Comparison of ENCODE assay signal across 13 mouse cellular contexts in genomic region chr1:173741656-173742055, GRCm38 (mm10). TPM values are rescaled to one million over a fixed set of nuclear protein-coding genes. Genes with fewer than 3 reads are reported as not detected.
A peak's percentile ranks its signal among the peaks of the same experiment; 100 is the strongest.
DNase-seq lines count a peak whose midpoint lies in the region; ATAC-seq and TF ChIP-seq lines count a peak whose summit lies in the region.
"Had no signal": no experiment of that assay in that cellular context is flagged by ENCODE, and none has a peak within 500 bp of the region (broad histone marks: within the 10 kb centered on the region; RNA-seq: fewer than 3 reads in every experiment).

Gene Ifi207, minus strand, starts transcription at chr1:173741747.

- peak within 1 kb of the TSS; percentile 67 for H3K4me3 ChIP-seq in gastrocnemius, adult 2 months
- H3K4me3 ChIP-seq in lung, adult 2 months (replicated peaks; ENCODE audit: extremely low read depth, low read depth, low read length): peak within 1 kb of the TSS; percentile 38
- no peak within 1 kb of the TSS for H3K4me3 ChIP-seq in left cerebral cortex, adult 2 months
- H3K4me3 ChIP-seq: forebrain, embryonic 12.5 days; intestine, embryonic 15.5 days had no signal

- TF ChIP-seq POLR2A in lung, adult 2 months (IDR thresholded peaks at IDR 0.05; ENCODE audit: borderline replicate concordance, extremely low read depth, low read depth, low read length): no peak

- no peaks in the 10 kb centered on the region for H3K4me1 ChIP-seq in lung, adult 2 months (ENCODE audit: control insufficient read depth, insufficient read depth, low read length)
- H3K4me1 ChIP-seq: forebrain, embryonic 12.5 days; intestine, embryonic 15.5 days had no signal

- peak; percentile 35 for DNase-seq in gastrocnemius, adult 2 months
- DNase-seq in gastrocnemius, postnatal 4 days (ENCODE audit: low spot score in 2 of 2): no peak
- DNase-seq in lung, adult 2 months: no peak
- DNase-seq in lung, postnatal 4 days: no peak
- no peak for DNase-seq in left cerebral cortex, adult 2 months (ENCODE audit: extremely low spot score in 1 of 2, low spot score in 2 of 2)
- DNase-seq: adrenal gland, adult 8-10 months; cerebellum, adult 18-20 months; retina, postnatal 1 day had no signal

- intact Hi-C loops in gastrocnemius, adult 2 months (cut with DNase I): no loop called here
- intact Hi-C loops in left cerebral cortex, adult 2 months (cut with DNase I): no loop called here

- peak; percentile 85 for ATAC-seq in granulocyte monocyte progenitor cell, adult 5-6 weeks (replicated peaks; ENCODE audit: poor library complexity, severe bottlenecking)
- no peak for ATAC-seq in neutrophil, adult 5-6 weeks (ENCODE audit: extremely low read depth, insufficient number of reproducible peaks, low FRiP score, poor library complexity, severe bottlenecking)
- no peak for ATAC-seq in cerebellum, adult (ENCODE audit: insufficient number of reproducible peaks, low FRiP score, low TSS enrichment)
- ATAC-seq: intestine, embryonic 15.5 days had no signal

- peak within 1 kb of the TSS; percentile 85 for H3K27ac ChIP-seq in gastrocnemius, adult 2 months
- no peak within 1 kb of the TSS for H3K27ac ChIP-seq in left cerebral cortex, adult 2 months
- H3K27ac ChIP-seq: forebrain, embryonic 12.5 days; intestine, embryonic 15.5 days had no signal

- no peak for TF ChIP-seq CTCF in gastrocnemius, adult 2 months (IDR thresholded peaks at IDR 0.05)
- no peak for TF ChIP-seq CTCF in lung, adult 2 months (IDR thresholded peaks at IDR 0.05; ENCODE audit: insufficient read depth, low read length)
- TF ChIP-seq CTCF in left cerebral cortex, adult 2 months (IDR thresholded peaks at IDR 0.05): no peak

- 44% methylated on average over 4 of the region's 4 CpGs for WGBS in lung, adult 2 months

RNA-seq across cellular contexts. Expression of gene Ifi207, which starts in this region (rescaled TPM):
- 1 to 10 TPM; 3.2 to 6.6 TPM for total RNA-seq in gastrocnemius, adult 2 months (2021)
- 1 to 10 TPM; 2.5 to 3.1 TPM for total RNA-seq in gastrocnemius, postnatal 4 days (2021)
- polyA plus RNA-seq in lung, adult 2 months (2012; rRNA removed): 2.4 and 5.2 TPM in 2 replicates
- not detected in 2 replicates for total RNA-seq in granulocyte monocyte progenitor cell, adult 5-6 weeks (2014; fragmentation: Nextera tagmentation)
- total RNA-seq in granulocyte monocyte progenitor cell, adult 5-6 weeks (2017): 0.41 and 1.1 TPM in 2 replicates
- total RNA-seq in neutrophil, adult 5-6 weeks (2017): 10.4 and 12.3 TPM in 2 replicates
- under 1 TPM; 0.16 to 0.18 TPM for total RNA-seq in left cerebral cortex, adult 2 months (2021)
